Mouse (Mus musculus): Measurements from ENCODE around the gene Cep162. TPM values are rescaled to one million over a fixed set of nuclear protein-coding genes. Genes with fewer than 3 reads are reported as not detected.

Cep162 gene
- polyA plus RNA-seq, 1 experiment from 2014 or later, result 6.5 TPM

- 90% methylated on average over 6 of the region's 6 CpGs for WGBS
- no peak overlapping the region for H3K9ac ChIP-seq
- no peak overlapping the region for H3K4me3 ChIP-seq (replicated peaks)
- peaks cover 30% of the 10 kb centered on the region for H3K36me3 ChIP-seq
- no peak overlapping the region for H3K4me2 ChIP-seq (replicated peaks)
- H3K27me3 ChIP-seq, result no peaks in the 10 kb centered on the region
- no peak overlapping the region for H3K27ac ChIP-seq (replicated peaks)
- H3K4me1 ChIP-seq, result no peaks in the 10 kb centered on the region
- no peaks in the 10 kb centered on the region for H3K9me3 ChIP-seq (replicated peaks)
- no peak for ATAC-seq (ENCODE audit: insufficient number of reproducible peaks, low FRiP score, low TSS enrichment, low read depth)
Observed at GRCm38 (mm10) chr9:87198036-87198435, 57.3 kb downstream of the Cep162 start.

- H3K4me1 ChIP-seq, result no peaks in the 10 kb centered on the region
- no peak for ATAC-seq (ENCODE audit: insufficient number of reproducible peaks, low FRiP score, low TSS enrichment, low read depth)
Observed at GRCm38 (mm10) chr9:87197277-87197676, 58.1 kb downstream of the Cep162 start.

GRCm38 (mm10) chr9:87193721-87194120 is 61.6 kb downstream of the Cep162 start:
- Histone ChIP-seq H3K27ac (replicated peaks) (no peak overlapping the region), H3K4me2 (replicated peaks) (no peak overlapping the region), H3K4me3 (replicated peaks) (no peak overlapping the region), H3K4me1 (no peaks in the 10 kb centered on the region), H3K36me3 (peaks cover 42% of the 10 kb centered on the region), H3K9ac (no peak overlapping the region), H3K27me3 (no peaks in the 10 kb centered on the region), H3K9me3 (replicated peaks) (no peaks in the 10 kb centered on the region)
- ATAC-seq (ENCODE audit: insufficient number of reproducible peaks, low FRiP score, low TSS enrichment, low read depth), result no peak
- WGBS, result 42% methylated on average over 1 of the region's 1 CpGs

More at GRCm38 (mm10) chr9:87197277-87197676, 58.1 kb downstream of the Cep162 start:
- no peaks in the 10 kb centered on the region for H3K27me3 ChIP-seq
- WGBS, result 73% methylated on average over 3 of the region's 3 CpGs
- no peak overlapping the region for H3K27ac ChIP-seq (replicated peaks)
- H3K36me3 ChIP-seq, result peaks cover 34% of the 10 kb centered on the region
- no peak overlapping the region for H3K4me2 ChIP-seq (replicated peaks)
- H3K9me3 ChIP-seq (replicated peaks), result no peaks in the 10 kb centered on the region
- no peak overlapping the region for H3K4me3 ChIP-seq (replicated peaks)
- H3K9ac ChIP-seq, result no peak overlapping the region

GRCm38 (mm10) chr9:87187336-87187735 is 68.0 kb downstream of the Cep162 start:
- no peaks in the 10 kb centered on the region for H3K4me1 ChIP-seq
- H3K9me3 ChIP-seq (replicated peaks), result no peaks in the 10 kb centered on the region
- H3K27me3 ChIP-seq, result no peaks in the 10 kb centered on the region
- H3K36me3 ChIP-seq, result peaks cover 19% of the 10 kb centered on the region
- H3K9ac ChIP-seq, result no peak overlapping the region
- 91% methylated on average over 4 of the region's 4 CpGs for WGBS
- no peak for ATAC-seq (ENCODE audit: insufficient number of reproducible peaks, low FRiP score, low TSS enrichment, low read depth)
- H3K4me2 ChIP-seq (replicated peaks), result no peak overlapping the region
- no peak overlapping the region for H3K27ac ChIP-seq (replicated peaks)
- H3K4me3 ChIP-seq (replicated peaks), result no peak overlapping the region

- Histone ChIP-seq H3K9ac (no peak overlapping the region), H3K4me1 (no peaks in the 10 kb centered on the region), H3K9me3 (replicated peaks) (no peaks in the 10 kb centered on the region), H3K4me3 (replicated peaks) (no peak overlapping the region), H3K4me2 (replicated peaks) (no peak overlapping the region), H3K27me3 (no peaks in the 10 kb centered on the region), H3K27ac (replicated peaks) (no peak overlapping the region), H3K36me3 (no peaks in the 10 kb centered on the region)
- WGBS, result 89% methylated on average over 10 of the region's 10 CpGs
- ATAC-seq (ENCODE audit: insufficient number of reproducible peaks, low FRiP score, low TSS enrichment, low read depth), result no peak
Observed at GRCm38 (mm10) chr9:87182231-87182630, 73.1 kb downstream of the Cep162 start.

- no peak for ATAC-seq (ENCODE audit: insufficient number of reproducible peaks, low FRiP score, low TSS enrichment, low read depth)
- H3K9me3 ChIP-seq (replicated peaks), result no peaks in the 10 kb centered on the region
- H3K4me1 ChIP-seq, result no peaks in the 10 kb centered on the region
- no peak overlapping the region for H3K9ac ChIP-seq
- H3K4me3 ChIP-seq (replicated peaks), result no peak overlapping the region
- no peak overlapping the region for H3K27ac ChIP-seq (replicated peaks)
- no peak overlapping the region for H3K4me2 ChIP-seq (replicated peaks)
- no peaks in the 10 kb centered on the region for H3K36me3 ChIP-seq
- 58% methylated on average over 7 of the region's 7 CpGs for WGBS
- H3K27me3 ChIP-seq, result no peaks in the 10 kb centered on the region
Observed at GRCm38 (mm10) chr9:87178534-87178933, 76.8 kb downstream of the Cep162 start.

GRCm38 (mm10) chr9:87171517-87171916 is 83.8 kb downstream of the Cep162 start:
- H3K9ac ChIP-seq, result no peak overlapping the region
- H3K4me2 ChIP-seq (replicated peaks), result no peak overlapping the region
- 74% methylated on average over 3 of the region's 3 CpGs for WGBS
- H3K27me3 ChIP-seq, result no peaks in the 10 kb centered on the region
- no peak for ATAC-seq (ENCODE audit: insufficient number of reproducible peaks, low FRiP score, low TSS enrichment, low read depth)
- no peaks in the 10 kb centered on the region for H3K36me3 ChIP-seq
- no peaks in the 10 kb centered on the region for H3K9me3 ChIP-seq (replicated peaks)
- H3K4me3 ChIP-seq (replicated peaks), result no peak overlapping the region
- no peak overlapping the region for H3K27ac ChIP-seq (replicated peaks)
- no peaks in the 10 kb centered on the region for H3K4me1 ChIP-seq

GRCm38 (mm10) chr9:87170891-87171290 is 84.4 kb downstream of the Cep162 start:
- Histone ChIP-seq H3K36me3 (no peaks in the 10 kb centered on the region), H3K9ac (no peak overlapping the region), H3K27me3 (no peaks in the 10 kb centered on the region), H3K4me2 (replicated peaks) (no peak overlapping the region), H3K4me1 (no peaks in the 10 kb centered on the region), H3K4me3 (replicated peaks) (no peak overlapping the region), H3K9me3 (replicated peaks) (no peaks in the 10 kb centered on the region), H3K27ac (replicated peaks) (no peak overlapping the region)
- no peak for ATAC-seq (ENCODE audit: insufficient number of reproducible peaks, low FRiP score, low TSS enrichment, low read depth)
- 68% methylated on average over 3 of the region's 3 CpGs for WGBS

GRCm38 (mm10) chr9:87169144-87169543 is 86.2 kb downstream of the Cep162 start:
- no peaks in the 10 kb centered on the region for H3K9me3 ChIP-seq (replicated peaks)
- ATAC-seq (ENCODE audit: insufficient number of reproducible peaks, low FRiP score, low TSS enrichment, low read depth), result no peak
- no peak overlapping the region for H3K9ac ChIP-seq

GRCm38 (mm10) chr9:87168051-87168450 is 87.3 kb downstream of the Cep162 start:
- Histone ChIP-seq H3K4me2 (replicated peaks) (no peak overlapping the region), H3K4me3 (replicated peaks) (no peak overlapping the region), H3K9me3 (replicated peaks) (no peaks in the 10 kb centered on the region), H3K36me3 (no peaks in the 10 kb centered on the region), H3K4me1 (no peaks in the 10 kb centered on the region), H3K27ac (replicated peaks) (no peak overlapping the region), H3K27me3 (no peaks in the 10 kb centered on the region), H3K9ac (no peak overlapping the region)
- WGBS, result 41% methylated on average over 3 of the region's 3 CpGs
- ATAC-seq (ENCODE audit: insufficient number of reproducible peaks, low FRiP score, low TSS enrichment, low read depth), result no peak

More at GRCm38 (mm10) chr9:87169144-87169543, 86.2 kb downstream of the Cep162 start:
- Histone ChIP-seq H3K36me3 (no peaks in the 10 kb centered on the region), H3K4me2 (replicated peaks) (no peak overlapping the region), H3K4me1 (no peaks in the 10 kb centered on the region), H3K27ac (replicated peaks) (no peak overlapping the region), H3K4me3 (replicated peaks) (no peak overlapping the region), H3K27me3 (no peaks in the 10 kb centered on the region)
- WGBS, result 81% methylated on average over 12 of the region's 12 CpGs

GRCm38 (mm10) chr9:87167001-87167830 is 88.1 kb downstream of the Cep162 start:
- Histone ChIP-seq H3K9ac (no peak overlapping the region), H3K27ac (replicated peaks) (no peak overlapping the region), H3K36me3 (no peaks in the 10 kb centered on the region), H3K27me3 (no peaks in the 10 kb centered on the region), H3K4me2 (replicated peaks) (no peak overlapping the region), H3K9me3 (replicated peaks) (no peaks in the 10 kb centered on the region), H3K4me1 (no peaks in the 10 kb centered on the region), H3K4me3 (replicated peaks) (no peak overlapping the region)
- 55% methylated on average over 9 of the region's 9 CpGs for WGBS
- ATAC-seq (ENCODE audit: insufficient number of reproducible peaks, low FRiP score, low TSS enrichment, low read depth), result no peak

GRCm38 (mm10) chr9:87162559-87162958 is 92.8 kb downstream of the Cep162 start:
- H3K4me3 ChIP-seq (replicated peaks), result no peak overlapping the region
- H3K4me2 ChIP-seq (replicated peaks), result no peak overlapping the region
- no peak for ATAC-seq (ENCODE audit: insufficient number of reproducible peaks, low FRiP score, low TSS enrichment, low read depth)
- no peak overlapping the region for H3K9ac ChIP-seq
- H3K9me3 ChIP-seq (replicated peaks), result no peaks in the 10 kb centered on the region
- 74% methylated on average over 4 of the region's 4 CpGs for WGBS
- no peak overlapping the region for H3K27ac ChIP-seq (replicated peaks)
- H3K27me3 ChIP-seq, result no peaks in the 10 kb centered on the region
- H3K4me1 ChIP-seq, result no peaks in the 10 kb centered on the region
- H3K36me3 ChIP-seq, result no peaks in the 10 kb centered on the region
